Mouse (Mus musculus) kidney, adult 18-20 months (tissue): Measurements from ENCODE around the gene Ptf1a.
A peak's percentile ranks its signal among the peaks of the same experiment; 100 is the strongest.

Source experiments
- DNase-seq: peaks from one replicate; pipeline ENCODE4 v3.0.0; 2021

The Ptf1a gene

DNA sequence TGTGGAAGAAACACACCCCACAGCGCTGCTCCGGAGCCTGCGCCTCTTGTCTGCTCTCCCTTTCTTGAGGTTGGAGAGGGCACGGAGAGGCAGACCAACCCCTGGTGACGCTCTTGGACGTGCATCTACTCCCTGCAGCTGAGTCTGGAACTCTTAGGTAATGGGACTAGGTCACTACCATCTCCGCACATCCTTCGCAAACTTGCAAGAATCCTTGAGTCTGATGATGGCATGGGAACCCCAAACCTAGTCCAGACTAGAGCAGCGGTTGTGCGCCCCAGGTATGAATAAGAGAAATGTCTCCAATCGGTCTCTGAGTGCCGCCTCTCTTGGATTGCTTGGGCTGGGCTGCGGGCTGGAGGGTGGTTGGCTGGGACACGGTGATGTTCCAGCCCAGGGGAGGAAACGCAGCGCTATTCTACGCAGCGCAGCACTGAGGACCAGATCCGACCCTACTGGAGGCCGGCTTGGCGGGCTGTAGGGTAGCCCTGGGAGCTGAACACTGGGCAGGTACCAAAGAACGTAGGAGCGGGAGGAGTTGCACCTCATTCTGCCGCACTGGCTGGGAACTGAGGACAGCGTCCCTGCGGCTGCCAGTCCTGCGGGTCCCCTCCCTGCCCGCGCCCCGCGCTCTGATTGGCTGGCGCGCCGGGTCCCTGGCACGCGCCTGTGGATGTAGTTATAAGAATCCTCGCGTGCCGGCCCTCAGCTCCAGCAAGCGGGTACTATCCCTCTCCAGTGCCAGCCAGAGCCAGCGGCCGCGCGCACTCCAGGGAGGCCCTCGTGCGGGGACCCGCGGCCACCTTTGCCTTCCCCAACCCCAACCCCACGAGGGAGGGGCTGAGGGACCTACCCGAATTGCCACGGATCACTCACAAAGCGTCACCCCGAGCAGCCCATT lies at the start of gene Ptf1a:
Ptf1a (plus strand) TSS at position 733 of the 901 bp plus-strand sequence.
- no peak for DNase-seq

DNA sequence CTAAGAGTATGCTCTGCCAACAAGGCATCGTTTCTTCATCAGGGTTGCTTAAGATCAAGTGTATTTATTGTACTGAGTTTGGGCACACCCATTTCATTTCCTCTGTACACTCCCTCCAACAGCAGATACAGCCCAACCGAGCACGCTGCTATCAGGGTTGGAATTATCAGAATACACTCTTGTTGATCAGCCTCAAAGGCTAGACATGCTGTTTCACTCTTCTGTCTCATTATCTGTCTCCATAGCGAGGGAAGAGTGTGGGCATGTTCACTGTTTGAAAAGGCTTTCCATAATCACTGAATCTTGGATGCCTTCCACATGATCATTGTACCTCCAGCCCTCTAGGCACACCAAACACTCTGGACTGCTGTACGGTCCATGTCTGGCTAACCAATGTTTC lies 40.1 kb upstream of the Ptf1a start:
- DNase-seq = no peak

DNA sequence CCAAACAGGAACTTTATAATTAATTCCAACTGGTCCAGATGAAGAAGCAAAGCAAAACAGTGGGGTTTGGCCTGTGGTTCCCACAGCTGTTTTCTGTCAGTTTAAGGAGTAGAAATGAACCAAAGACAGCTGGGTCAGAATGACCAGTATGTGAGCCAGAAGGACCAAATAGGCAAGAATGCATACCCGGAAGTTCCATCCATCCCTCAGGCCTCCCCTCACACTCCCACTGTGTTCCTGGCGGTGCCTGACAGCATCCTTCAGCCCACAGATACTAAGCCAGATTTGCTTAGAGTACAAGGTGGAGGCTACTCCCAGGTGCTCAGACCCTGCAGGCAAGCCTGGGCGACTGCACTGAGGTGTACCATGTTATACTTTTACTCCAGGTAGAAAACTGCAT lies 38.9 kb upstream of the Ptf1a start:
- DNase-seq = no peak

DNA sequence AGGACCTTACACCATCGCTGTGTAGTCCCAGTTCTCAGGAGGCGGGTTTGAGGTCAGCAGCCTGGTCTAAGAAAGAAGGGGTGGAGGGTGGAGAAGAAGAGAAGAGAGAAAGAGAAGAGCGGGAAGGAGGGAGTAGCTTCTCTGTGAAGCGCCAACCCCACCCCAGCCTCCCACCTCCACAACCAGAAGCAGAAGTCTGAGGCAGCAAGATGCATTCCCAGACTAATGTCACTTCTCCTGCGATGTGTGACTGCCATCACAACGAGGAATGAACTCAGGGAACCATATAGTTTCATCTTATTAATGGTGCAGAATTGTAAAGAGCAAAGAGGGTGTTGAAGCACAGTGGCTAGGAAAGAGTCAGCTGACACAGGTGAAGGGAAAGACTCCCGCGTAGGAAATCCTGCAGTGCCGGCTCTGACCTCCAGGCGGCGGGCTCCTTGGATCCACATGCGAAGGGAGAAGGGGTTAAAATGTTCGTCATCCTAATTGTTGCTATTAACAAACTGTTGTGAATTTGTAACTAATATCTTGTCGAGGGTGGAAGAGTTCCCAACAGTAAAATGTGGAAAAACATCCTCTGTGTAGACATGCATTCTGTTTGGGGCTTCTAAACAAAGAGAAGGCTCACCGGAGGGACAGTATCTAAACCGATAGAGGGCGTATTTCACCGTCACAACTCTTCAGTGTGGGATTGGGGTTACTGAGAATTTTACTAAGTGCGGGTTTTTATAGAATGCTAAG lies 31.1 kb upstream of the Ptf1a start:
- DNase-seq = peak; percentile 72

DNA sequence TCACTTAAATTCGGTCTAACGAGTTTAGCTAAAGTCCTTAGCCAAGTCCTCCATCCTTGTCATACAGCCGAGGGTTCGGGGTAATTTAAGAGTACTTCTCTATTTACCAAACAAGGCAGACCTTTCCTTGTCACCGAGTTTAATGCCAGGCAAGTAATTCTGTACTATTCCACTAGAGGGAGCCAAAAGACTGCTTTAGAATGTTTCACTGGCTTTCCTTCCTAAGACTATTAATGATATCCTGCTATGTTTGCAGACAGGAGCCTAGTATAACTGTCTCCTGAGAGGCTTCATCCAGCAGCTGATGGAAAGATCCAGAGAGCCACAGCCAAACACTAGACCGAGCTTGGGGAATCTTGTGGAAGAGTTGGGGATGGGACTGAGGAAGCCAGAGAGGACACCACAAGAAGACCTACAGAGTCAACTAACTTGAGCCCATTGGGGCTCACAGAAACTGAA lies 30.4 kb upstream of the Ptf1a start:
- DNase-seq = peak; percentile 19

DNA sequence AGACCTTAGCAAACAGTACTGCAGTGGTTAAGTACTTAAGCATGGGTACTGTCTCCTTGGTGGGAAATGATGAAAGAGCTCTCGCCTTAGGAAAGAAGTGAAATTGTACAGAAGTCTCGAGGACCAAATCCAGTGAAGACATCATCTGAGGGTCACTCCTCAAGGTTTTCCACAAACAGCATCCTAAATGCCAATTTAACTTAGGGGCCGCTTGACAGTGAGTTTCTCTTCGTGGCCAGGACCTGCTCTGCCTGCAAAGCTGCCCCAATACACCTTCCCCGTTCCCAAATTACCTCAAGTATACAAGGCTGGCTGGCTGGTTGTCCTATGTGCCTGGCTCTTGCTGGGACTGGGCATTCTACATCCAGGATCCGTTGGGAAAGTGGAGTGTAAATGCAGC lies 29.4 kb upstream of the Ptf1a start:
- no peak for DNase-seq

DNA sequence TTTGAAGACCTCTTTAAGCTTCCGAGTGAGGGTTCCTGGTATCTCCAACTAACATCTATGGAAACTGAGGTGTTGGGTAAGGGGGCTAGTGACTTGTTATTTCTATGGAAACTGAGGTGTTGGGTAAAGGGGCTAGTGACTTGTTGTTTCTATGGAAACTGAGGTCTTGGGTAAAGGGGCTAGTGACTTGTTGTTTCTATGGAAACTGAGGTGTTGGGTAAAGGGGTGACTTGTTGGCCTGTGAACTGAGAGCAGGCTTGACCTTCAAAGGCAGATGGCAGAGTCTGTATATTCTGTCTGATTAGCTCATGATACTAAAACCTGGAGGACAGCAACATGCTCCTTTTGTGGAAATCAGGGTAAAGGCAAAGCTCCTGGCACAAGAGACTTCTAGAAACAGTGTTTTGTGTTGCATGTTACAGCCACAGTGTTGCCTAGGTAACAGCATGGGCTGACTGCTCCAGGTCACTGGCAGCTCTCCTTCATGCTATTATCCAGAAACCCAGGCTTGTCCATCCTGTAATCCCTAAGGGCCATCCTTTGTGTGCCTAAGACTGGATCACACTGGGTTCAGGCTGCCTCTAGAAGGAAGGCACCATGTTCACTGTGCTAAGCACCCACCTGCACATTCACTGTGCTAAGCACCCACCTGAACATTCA lies 25.6 kb upstream of the Ptf1a start:
- DNase-seq = no peak

DNA sequence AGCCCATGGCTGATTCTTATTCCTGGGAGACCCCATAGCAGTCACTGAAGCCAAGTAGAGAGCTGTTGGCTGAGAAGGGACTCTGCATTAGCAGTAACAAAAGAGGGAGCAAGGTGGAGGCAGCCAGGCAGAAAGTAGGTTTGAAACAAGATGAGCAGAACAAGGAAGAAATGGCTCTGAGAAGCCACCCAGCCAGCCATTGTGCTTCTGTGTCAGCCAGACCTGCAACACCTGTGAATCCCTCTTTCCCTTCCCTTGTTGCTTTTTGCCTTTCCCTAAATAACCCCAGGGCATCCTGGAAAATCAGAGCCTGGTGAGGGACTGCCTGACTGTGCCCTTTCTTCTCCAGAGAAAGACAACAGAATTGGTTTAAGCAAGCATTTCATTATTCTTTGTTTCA lies 23.2 kb upstream of the Ptf1a start:
- DNase-seq = no peak

DNA sequence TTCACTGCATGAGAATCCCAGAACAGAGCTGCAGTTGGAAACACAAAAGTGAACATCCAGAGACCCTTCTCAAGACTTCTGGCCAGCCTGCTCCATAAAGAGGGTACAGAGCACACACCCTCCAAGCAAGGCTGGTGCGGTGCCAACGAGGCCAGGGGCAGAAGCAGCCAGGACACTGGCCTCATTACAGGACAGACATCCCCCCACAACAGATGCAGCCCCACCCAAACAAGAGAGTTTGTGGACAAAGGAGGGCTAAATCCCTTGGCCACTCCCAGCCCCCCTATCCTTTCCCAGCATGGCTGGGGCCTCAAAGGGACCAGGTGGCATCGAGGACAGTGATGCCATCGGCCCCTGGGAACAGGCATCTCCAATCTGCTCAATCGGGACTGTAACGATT lies 22.4 kb upstream of the Ptf1a start:
- DNase-seq = no peak

DNA sequence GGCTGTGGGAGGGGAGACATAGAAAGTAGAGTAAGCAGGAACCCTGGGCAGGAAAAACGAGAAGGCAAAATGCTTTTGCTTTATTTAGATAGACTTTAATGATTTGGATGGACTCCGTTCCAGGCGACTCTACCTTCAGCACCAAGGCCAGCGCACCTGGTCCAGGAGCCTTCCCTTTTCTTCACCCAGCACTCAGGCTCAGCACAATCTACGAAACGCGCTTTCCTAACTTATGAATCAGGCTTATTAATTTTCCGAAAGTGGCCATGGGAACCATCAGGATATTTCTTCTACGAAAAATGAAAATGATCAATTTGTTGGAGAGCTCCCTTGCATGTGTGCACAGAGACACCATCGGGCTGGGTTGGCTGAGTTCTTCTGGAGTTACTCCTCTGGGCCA lies 16.4 kb upstream of the Ptf1a start:
- DNase-seq = peak; percentile 36

DNA sequence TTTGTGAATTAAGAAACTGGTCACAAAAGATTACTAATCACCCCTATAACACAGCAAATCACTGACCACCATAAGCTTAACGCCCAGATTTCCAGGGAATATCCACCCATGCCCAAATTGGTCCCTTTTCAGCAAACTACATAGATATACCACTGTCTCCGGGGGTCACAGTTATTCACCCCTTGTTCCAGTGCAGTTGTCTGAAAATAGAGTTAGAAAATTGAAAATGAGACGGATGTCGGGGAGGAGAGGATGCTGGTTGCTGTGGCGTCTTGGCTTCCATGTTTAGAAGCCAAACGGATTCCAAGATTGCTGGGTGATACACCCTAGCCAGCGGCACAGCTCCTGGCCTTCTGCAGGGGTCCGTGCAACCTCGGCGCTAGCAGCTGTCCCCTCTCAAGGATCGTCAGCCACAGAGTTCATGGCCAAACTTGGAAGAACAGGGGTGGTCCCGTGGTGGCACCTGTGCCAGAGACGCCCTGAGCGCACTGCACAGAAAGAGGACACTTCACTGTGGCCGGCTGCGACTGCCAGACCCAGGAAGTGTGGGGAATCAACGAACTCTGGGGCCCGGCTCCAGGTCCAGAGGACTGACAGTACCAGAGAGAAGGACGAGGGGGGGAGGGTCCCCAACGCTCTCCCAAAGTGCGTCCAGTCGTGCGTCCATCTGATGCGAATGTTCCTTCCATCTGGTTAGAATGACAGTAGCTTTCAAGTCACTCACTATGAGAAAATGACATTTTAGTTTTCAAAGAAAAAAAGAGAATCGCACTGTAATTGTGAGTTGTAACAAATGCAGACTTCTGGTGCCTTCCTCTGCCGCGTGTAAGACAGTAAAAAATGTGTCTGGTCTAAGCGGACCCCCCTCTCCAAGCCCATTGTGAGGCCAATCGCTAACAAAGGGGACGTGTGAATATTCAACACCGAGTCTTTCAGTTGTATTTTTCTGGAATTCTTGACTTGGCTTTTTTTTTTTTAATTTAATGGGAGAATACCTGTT lies 15.5 kb upstream of the Ptf1a start:
- no peak for DNase-seq

DNA sequence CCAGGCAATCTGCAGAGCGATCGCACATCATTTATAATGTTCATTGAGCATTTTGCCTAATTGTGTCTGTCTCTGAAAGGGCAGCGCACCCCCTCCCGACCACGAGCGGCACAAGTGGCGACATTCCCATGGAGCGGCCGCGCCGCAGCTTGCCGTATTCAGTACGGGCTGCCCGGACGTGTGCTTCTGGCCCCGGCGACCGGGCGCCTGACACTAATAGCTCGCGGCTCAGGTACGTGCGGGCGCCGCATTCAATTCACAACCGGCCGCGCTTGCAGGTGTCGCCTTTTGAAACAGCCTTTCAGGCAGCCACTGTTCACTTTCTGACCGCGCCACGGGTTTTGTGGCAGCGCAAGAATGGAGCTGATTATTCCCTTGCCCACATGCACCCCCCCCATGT lies 14.7 kb upstream of the Ptf1a start:
- no peak for DNase-seq

DNA sequence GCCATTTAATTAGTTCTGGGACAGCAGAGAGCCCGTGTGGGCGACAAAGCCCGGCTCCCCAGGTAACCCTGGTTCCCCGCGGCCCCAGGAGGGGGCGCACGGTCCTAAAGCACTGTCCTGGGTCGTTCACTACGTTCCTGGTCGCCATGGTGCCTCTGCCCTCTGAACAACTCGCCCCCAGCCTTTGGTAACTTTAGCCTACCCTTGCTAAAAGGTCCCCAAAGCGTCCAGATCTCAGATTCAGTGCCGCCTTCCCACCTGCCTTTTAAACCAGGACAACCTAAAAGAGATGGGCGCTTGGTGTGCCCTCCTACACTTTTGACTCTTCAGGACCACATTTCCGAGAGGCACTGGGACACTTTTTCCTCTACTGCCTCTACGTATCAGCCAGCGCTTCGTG lies 14.3 kb upstream of the Ptf1a start:
- DNase-seq = no peak

DNA sequence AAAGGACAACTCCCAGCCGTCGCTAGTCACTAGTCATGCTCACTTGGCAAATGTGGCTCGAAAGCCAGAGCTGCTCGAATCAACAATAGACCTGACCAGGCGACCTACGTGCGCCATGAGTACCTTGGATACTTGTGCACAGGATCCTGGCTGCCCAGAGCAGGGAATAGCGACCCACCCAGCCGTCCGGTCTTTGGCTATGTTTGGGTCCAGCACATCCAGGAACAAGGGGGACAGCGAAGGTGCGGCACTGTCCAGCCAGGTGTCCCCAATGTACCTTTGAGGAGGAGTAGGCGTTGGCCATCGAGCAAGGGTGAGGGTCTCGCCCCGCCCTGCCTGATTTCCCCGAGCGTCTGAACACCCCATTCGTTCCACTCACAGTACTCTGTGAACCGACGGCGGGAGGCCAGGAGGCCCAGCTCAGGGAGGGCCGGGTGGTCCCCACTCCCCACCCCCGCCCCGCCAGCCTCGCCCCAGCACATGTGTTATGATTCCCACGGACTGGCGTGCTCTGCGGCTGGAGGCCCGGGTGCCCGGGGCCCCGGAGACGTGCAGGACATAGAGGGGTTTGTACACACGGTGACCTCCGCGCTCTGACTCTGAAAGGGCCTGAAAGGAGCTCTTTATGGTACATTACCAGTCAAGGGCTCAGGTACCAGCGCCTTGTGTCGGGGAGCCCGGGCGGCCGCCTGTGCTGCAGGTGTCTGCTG lies 13.7 kb upstream of the Ptf1a start:
- DNase-seq = no peak

DNA sequence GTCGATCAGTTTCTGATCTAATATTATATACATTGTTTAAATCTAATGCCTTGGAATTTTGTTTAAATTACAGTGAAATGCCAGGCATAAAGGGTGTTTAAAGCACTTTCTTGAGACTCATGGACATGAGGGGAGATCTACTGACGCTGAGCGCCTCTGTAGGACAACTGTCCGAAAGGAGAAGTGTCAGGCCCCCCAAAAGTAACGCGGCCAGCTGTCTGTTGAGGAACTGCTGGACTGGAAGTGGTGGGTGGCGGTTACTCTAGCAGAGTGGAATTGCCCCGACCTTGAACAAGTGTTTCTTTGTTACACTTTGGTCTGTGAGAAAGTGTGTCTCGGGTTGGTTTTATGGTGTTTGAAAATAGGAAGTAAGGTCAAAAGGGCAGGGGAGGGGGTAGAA lies 1.1 kb upstream of the Ptf1a start:
- no peak for DNase-seq

DNA sequence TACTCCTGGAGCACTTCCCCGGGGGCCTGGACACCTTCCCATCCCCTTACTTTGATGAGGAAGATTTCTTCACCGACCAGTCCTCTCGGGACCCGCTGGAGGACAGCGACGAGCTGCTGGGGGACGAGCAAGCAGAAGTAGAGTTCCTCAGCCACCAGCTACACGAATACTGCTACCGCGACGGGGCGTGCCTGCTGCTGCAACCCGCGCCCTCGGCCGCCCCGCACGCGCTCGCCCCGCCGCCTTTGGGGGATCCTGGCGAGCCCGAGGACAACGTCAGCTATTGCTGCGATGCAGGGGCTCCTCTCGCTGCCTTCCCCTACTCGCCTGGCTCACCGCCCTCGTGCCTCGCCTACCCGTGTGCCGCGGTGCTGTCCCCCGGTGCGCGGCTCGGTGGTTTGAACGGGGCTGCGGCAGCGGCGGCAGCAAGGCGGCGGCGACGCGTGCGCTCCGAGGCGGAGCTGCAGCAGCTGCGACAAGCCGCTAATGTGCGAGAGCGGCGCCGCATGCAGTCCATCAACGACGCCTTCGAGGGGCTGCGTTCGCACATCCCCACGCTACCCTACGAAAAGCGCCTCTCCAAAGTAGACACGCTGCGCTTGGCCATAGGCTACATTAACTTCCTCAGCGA lies 523 bp downstream of the Ptf1a start:
- DNase-seq = no peak

DNA sequence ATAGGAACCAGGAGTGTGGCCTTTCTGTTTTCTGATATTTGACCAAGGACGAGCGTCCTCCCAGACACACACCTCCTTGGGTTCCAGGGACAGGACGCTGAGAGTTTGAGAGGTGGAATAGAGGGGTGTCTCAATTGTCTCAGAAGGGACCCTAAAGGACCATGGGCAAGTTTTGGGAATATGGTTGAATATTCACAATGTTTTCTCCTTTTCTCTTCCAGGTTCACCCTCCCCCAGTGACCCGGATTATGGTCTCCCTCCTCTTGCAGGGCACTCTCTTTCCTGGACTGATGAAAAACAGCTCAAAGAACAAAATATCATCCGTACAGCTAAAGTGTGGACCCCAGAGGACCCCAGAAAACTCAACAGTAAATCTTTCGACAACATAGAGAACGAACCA lies 1.3 kb downstream of the Ptf1a start:
- no peak for DNase-seq

DNA sequence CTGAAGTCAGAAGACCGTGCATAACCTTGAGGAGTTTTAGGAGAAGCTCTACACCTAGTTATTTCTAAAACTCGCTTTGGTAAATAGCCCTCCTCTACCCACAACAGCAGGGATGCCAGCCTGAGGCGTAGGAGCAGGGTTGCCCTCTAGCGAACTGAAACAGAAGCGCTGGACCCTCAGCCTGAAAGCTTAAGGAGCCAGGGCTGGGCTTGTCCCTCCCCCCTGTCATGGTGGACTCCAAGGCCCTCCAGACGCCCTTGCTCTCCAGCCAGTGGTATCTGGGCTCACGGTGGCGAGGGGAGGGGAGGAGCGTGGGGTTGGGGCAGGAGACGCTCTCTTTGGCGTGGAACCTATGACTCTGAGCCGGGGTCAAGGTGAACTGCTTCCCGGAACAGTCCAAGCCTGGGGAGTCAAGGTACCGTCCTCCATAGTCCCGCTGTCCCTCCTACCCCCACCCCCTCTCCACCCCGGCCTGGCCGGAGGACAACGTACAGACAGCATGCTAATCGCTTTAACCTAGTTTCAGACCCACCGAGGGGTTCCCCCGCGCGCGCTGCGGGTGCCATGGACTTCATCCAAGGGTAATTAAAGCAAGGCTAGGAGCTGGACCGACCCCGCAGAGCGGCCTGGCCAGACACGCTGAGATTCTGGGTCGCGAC lies 2.7 kb downstream of the Ptf1a start:
- no peak for DNase-seq

DNA sequence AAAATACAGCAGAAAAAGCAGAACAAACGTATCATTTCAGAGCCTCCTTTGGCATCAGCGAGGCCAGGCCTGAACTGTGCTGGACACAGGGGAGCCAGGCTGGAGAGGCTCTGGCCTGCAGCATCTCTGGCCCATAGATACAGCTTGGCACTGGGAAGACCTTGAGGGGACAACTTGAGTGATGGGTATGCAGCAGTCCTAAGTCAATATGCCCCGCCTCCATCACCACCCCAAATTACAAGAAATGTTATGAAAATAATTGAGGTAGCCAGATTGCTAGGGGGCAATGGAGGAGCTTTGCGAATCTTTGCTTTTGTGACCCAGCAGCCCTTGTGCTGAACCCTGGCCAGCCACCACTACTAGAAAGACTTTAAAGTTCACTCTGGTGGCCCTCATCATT lies 3.8 kb downstream of the Ptf1a start:
- DNase-seq = no peak

DNA sequence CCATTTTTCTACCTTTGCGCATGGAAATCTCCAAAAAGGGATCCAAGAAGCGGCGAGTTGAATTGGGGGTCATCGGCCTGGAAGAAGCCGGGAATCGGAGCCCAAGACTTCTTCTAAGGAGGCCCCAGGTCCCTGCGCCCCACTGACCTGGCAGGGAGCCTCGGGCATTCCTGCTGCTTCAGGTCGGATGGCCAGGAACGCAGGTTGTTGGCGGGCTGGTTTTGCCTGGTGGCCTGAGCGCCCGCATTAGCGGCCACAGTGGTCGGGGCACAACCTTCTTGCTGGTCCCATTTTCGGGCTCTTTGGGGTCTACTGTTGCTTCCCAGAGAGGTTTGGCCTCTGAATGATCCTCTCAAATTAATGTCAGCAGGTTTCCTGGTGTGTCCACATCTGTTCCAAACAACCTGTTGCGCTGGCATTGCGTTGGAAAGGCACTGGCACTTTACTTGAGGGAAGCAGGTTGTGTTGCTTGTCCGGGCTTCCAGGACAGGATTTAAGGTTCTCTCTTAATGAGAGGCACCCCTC lies 7.1 kb downstream of the Ptf1a start:
- no peak for DNase-seq
